Mouse (Mus musculus): ENCODE results near the gene 1700021F05Rik.
"Not testable (repeated sequence)": the region's sequence is repeated elsewhere in the genome, so short reads cannot be mapped to it uniquely, and the experiment has no call there.

The 1700021F05Rik gene

GRCm38 (mm10) chr10:43538831-43539230, 2.0 kb downstream of the 1700021F05Rik start:
- DNase-seq (ENCODE audit: low spot score): no peak

DNA sequence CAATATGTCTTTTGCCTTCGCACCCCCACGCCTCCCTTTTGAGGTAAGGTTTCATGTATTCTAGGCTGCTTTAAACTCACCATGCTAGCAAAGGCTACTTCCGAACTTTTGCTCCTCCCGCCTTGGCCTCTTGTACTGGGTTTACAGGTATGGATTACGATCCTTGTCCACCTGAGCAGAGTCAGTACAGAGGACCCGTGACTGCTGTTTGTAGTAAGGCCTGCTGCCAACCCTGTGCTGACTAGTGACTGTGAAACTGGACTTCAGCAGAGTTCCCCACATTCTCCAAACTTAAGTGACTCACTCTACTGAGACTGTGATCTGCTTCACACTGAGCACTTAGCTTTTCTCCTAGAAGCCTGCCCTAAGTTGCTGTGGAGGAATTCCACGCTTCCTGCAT, 3.1 kb downstream of the 1700021F05Rik start:
- DNase-seq (ENCODE audit: low spot score): no peak

DNA sequence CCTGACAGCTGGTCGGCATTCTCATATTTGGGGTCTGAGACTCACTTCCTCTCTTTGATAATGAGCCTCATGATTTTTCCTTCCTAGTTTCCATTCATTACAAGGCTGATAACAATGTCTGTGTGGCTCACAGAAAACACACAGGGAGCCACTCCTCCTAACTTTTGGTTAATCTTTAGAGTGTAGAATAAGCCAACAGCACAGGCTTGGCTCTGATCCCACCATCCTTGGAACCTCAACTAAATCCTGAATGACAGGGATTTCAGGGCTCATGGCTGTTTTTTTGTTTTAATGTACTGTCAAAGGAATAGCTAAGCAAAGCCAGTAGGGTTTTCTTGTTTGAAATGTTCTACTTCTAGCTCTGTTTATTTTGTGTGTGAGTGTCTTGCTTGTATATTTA, 6.4 kb downstream of the 1700021F05Rik start:
- DNase-seq (ENCODE audit: low spot score): no peak

- DNase-seq (ENCODE audit: low spot score): peak; percentile 19
Measured at GRCm38 (mm10) chr10:43527283-43528269, 13.2 kb downstream of the 1700021F05Rik start.

DNA sequence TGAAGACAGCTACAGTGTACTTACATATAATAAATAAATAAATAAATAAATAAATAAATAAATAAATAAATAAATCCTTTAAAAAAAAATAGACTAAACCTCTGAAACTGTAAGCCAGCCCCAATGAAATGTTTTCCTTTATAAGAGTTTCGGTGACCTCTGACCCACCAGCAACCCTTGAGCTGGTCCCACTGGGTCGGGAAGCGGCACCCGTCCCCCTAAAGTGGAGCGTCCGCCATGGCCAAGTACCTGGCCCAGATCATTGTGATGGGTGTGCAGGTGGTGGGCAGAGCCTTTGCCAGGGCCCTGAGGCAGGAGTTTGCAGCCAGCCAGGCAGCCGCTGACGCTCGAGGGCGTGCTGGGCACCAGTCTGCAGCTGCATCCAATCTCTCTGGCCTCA, 16.9 kb downstream of the 1700021F05Rik start, which contains the start of gene Gm9803:
TSS of gene Gm9803 (plus strand) at position 154 of the 400 bp plus-strand sequence.
- DNase-seq (ENCODE audit: low spot score): not testable (repeated sequence)

GRCm38 (mm10) chr10:43519977-43520376, 20.8 kb downstream of the 1700021F05Rik start:
- DNase-seq (ENCODE audit: low spot score): no peak

DNA sequence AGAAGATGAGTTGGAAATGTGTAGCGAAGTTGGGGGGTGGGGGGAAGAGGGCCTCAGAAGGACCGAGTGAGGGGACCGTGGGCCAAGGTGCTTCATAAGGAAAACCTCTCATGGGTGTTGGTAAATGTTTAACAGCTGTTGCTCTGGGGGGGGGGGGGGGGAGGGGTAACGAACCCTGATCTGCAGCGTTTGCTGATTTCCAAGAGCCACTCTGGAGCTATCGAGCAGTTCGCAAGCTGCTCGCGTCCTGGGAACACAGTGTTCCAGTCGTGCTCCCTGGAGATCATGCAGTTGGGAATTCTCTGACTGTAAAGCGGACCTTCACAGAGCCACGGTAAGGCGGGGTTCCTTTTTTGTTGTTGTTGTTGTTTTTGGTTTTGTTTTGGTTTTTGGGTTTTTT, 22.4 kb downstream of the 1700021F05Rik start:
- DNase-seq (ENCODE audit: low spot score): no peak

- DNase-seq (ENCODE audit: low spot score): no peak
Measured at GRCm38 (mm10) chr10:43517836-43518235, 23.0 kb downstream of the 1700021F05Rik start.

GRCm38 (mm10) chr10:43516992-43517660, 23.7 kb downstream of the 1700021F05Rik start:
- DNase-seq (ENCODE audit: low spot score): no peak

GRCm38 (mm10) chr10:43512976-43513375, 27.8 kb downstream of the 1700021F05Rik start:
- DNase-seq (ENCODE audit: low spot score): no peak

GRCm38 (mm10) chr10:43509228-43509627, 31.6 kb downstream of the 1700021F05Rik start:
- no peak for DNase-seq (ENCODE audit: low spot score)

DNA sequence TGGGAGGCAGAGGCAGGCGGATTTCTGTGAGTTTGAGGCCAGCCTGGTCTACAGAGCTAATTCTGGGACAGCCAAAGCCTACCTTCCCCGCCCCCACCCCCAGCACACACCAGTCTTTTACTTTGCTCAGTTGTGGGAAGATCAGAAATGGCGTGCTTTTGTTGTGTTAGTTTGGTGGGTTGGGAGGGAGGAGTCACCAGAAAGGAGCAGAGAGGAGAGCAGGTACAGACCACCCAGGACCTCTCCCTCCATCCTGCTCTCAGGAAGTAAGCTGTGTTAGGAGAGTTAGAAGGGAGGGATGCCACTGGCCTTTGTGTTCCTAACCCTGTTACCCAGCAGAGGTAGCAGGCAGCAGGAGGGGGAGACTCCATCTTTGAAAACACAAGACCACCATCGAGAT, 33.7 kb downstream of the 1700021F05Rik start:
- DNase-seq (ENCODE audit: low spot score): no peak

DNA sequence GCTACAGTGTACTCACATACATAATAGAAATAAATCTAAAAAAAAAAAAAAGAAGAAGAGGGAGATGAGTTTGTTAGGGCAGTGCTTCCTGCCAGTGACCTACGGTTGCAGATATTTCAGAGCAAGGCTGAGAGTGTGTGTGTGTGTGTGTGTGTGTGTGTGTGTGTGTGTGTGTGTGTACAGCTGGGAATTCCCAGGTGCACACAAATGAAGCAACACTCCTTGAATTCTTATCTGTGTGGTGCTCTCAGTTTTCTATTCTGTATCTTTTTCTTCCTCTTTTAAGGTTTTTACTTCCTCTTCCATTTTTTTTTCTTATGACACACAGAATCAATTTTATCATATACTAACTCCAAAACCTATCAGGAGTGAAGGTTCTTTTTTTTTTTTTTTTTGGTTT, 36.5 kb downstream of the 1700021F05Rik start:
- no peak for DNase-seq (ENCODE audit: low spot score)

- no peak for DNase-seq (ENCODE audit: low spot score)
Measured at GRCm38 (mm10) chr10:43502599-43502998, 38.2 kb downstream of the 1700021F05Rik start.

DNA sequence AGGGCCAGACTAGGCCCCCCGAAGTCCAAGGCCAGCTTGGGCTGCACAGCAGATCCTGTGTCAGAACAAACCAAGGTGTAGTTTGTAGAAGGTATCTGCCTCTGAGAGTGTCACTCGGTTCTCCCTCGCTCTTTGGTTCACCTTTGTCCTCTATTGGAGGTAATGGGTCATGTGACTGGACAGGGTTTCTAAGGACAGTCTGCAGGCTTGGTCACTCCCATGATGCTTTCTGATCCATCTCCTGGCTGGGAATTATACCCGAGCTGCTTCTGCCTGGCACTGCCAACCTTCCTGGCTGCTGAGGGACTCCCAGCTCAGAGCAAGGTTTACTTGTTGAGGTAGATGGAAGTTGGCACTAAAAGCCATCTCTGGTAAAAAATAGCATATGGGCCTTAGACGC, 49.9 kb downstream of the 1700021F05Rik start:
- no peak for DNase-seq (ENCODE audit: low spot score)

DNA sequence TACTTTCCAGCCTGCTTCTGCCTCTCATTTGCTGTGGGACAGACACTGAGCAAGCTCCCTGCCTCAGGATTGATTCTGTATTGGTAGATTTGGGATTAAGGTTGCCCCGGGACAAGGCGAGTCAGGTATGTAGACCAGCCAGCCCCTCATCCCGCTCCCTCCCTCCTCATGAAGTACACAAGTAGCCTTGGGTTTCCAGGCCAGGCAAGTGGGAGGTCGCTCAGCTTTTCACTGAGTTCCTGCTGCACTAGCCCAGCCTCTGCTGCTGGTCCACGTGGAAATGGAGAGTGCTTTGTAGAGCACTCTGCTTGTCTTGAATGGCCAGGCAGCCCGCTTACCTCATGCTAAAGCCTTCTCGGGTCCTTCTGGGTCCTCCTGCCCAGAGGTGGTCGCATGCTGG, 50.8 kb downstream of the 1700021F05Rik start:
- DNase-seq (ENCODE audit: low spot score): no peak

GRCm38 (mm10) chr10:43489550-43489949, 51.2 kb downstream of the 1700021F05Rik start:
- DNase-seq (ENCODE audit: low spot score): no peak

DNA sequence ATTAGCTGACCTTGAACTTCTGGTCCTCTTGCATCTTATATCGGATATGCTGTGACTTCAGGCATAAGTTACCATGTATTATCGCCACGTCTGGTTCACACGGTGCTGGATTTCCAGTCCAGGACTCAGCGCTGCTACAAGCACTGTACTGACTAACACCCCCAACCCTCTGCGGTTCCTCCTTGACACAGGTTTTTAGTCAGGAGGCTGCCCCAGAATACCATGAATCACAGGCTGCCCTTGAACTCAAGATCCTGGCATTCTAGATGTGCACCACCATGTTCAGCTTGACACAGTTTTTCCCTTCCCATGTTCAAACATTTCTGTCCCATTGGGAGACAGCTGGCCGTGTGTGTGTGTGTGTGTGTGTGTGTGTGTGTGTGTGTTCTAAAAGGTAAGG, 51.7 kb downstream of the 1700021F05Rik start:
- DNase-seq (ENCODE audit: low spot score): no peak

- DNase-seq (ENCODE audit: low spot score): no peak
Measured at GRCm38 (mm10) chr10:43488258-43488657, 52.5 kb downstream of the 1700021F05Rik start.

DNA sequence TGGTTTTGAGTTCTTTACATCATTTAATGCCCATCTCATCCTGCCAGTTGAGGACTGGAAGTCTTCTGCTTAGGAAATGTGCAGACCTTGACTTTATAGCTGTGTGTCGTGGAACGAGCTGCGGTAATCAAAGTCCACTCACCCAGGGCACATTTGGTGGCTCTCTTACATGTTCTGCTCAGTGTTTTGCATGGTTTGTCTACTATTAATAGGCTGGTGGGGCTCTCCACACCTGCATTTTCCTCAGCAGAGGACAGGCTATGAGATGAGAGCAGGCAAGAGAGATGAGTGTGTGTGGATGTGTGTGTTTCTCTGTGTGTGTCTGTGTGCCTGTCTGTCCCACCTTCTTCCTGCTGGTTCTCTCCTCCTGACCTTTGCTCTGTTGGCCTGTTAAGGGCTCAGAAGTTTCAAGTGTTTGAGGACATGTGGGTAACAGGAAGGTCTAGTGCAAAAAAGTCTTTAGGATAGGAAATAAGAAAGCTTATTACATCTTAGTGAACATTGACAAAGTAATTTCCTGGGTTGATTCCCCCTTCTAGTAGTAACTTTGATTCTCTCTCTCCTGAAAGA, 53.3 kb downstream of the 1700021F05Rik start:
- no peak for DNase-seq (ENCODE audit: low spot score)

- no peak for DNase-seq (ENCODE audit: low spot score)
Measured at GRCm38 (mm10) chr10:43485751-43486268, 55.0 kb downstream of the 1700021F05Rik start.

GRCm38 (mm10) chr10:43483426-43483995, 57.3 kb downstream of the 1700021F05Rik start:
- DNase-seq (ENCODE audit: low spot score): no peak
